Mouse (Mus musculus): ENCODE measurements around the gene Secisbp2.
"Not testable (repeated sequence)": the region's sequence is repeated elsewhere in the genome, so short reads cannot be mapped to it uniquely, and the experiment has no call there.

Secisbp2 gene

DNA sequence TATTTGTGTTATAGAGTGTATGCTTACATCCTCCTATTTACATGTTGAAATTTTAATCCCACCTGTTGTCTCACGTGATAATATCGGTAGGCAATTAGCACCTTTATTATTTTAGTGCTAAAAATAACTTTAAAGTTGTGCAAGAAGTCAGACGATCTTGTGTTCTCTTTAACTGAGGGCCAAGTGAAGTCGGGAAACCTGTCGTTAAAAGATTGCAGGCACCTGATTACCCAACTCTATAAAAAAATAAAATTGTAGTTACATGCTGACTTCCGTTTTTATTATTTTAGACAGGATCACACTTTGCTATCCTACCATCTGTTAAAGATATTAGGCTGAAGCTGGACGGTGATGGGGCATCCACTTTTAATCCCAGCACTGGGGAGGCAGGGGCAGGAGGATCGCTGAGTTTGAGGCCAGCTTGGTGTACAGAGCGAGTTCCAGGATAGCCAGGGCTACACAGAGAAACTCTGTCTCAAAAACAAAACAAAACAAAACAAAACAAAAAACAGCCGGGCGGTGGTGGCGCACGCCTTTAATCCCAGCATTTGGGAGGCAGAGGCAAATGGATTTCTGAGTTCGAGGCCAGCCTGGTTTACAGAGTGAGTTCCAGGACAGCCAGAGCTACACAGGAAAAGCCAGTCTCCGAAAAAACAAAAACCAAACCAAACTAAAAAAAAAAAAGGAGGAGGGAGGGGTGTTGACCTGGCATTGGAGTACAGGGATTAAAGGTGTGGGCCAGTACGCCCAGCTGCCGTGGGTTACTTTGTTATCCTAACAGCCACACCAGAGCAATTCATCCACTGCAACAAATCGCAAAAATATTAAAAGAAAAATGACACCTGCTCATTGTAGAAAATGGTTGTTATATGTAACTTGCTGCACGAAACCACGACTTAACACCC is 7.3 kb upstream of the Secisbp2 start:
- DNase-seq (ENCODE audit: low spot score in 2 of 2), result no peak

DNA sequence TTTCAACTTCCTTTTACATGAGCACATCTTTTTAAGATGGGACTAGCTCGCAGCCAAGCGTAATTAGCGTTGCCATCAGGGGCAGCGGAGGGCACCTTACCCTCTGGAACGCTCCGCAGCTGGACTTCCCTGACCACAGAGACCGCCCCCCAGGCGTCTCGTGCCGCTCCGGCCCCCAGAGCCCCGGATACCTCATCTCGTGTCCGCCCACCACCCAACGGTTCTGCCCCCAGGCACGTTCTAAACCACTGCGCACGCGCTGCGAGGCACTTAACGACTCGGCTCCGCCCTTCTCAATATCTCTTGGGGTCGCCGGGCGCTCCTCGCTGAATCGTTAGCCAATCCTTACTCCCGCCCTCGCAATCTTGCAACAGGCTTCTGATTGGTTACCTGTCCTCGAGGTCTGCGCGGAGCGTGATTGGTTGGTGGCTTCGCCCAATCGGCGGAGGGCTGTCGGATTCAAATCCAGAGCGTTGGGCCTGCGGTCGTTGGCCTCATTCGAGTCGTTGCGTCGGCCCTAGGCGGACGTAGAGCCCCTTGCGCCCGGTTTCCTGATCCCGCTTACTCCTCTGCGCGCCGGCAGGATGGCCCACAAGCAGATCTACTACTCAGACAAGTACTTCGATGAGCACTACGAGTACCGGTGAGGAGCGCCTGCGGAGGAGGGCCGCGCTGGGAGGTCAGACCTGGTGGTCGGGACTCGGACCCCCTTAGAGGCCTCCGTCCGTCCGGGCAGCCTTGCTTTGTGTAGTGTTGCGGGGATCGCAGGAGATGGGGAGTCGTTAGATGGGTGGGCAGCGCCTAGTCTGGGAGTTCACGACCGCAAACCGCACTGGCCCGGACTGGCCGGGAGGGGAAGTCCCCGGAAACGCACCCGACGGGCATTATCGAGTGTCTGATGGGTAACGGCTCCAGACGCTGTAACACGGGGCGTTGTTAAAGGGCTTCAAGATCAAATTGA is 6.4 kb upstream of the Secisbp2 start, which contains the start of gene Cks2:
TSS of gene Cks2 (plus strand) at position 404 of the 961 bp plus-strand sequence.
- DNase-seq (ENCODE audit: low spot score in 2 of 2), result peak; percentile 98 to 99

GRCm38 (mm10) chr13:51645872-51646271 is 5.6 kb upstream of the Secisbp2 start:
- DNase-seq (ENCODE audit: low spot score in 2 of 2), result no peak

- no peak for DNase-seq (ENCODE audit: low spot score in 2 of 2)
These were observed 5.0 kb upstream of the Secisbp2 start for GRCm38 (mm10) chr13:51646362-51647027.

DNA sequence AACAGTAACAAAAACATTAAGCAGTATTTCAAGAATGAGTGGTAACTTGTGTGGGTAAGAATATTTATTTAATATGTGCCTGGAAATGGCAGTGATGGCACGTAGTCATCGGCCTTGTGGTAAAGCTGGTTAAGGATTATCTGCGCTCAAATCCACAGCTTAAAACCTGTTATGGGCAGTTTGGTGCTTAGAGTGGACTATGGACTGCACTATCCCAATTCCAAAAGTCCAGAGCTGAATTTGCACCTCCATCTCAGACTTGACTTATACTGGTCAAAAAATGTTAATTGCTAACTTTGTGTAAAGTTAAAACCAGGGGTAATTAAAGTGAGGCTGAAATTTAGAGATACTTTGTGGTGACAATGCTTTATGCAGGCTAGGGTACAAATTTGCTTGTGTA is 3.7 kb upstream of the Secisbp2 start:
- no peak for DNase-seq (ENCODE audit: low spot score in 2 of 2)

GRCm38 (mm10) chr13:51648237-51648636 is 3.3 kb upstream of the Secisbp2 start:
- no peak for DNase-seq (ENCODE audit: low spot score in 2 of 2)

DNA sequence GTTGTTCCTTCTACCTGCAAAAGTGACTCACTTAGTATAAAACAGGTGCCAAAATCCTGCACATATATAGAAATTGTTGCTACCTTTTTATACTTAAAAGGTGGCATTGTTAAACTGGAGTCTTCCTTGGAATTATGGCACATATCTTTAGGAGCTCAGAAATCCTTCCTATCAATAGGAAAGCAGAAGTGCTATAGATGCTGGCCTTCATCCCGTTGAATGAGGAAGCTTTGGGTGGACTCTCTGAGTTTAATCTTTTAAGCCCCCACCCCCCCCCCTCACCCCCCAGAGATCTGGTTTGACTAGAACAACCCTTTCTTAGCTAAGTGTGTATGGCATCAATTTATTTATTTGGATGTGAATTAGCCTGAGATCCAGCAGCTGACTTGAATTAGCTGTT is 1.8 kb upstream of the Secisbp2 start:
- DNase-seq (ENCODE audit: low spot score in 2 of 2), result no peak

DNA sequence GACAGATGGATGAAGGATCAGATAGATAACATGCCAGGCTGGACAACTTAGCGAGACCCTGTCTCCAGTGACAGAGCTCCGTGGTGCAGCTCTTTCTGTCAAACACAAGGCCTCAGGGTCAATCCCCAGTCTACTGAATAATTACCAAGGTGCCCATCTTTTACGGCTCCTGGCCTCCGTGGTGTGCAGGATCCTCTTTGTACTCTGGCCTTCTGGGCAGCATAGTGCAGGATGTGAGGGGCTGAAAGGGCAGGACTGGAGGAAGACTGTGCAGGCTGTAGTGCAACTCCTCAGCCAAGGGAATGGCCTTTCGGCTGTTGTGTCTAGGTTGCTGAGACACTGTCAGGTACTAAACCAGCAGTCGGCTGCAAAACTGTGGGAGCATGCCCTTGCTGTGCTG is 1.7 kb downstream of the Secisbp2 start:
- DNase-seq (ENCODE audit: low spot score in 2 of 2), result no peak

GRCm38 (mm10) chr13:51653961-51654360 is 2.5 kb downstream of the Secisbp2 start:
- DNase-seq (ENCODE audit: low spot score in 2 of 2), result no peak

- no peak for DNase-seq (ENCODE audit: low spot score in 2 of 2)
These were observed 5.2 kb downstream of the Secisbp2 start for GRCm38 (mm10) chr13:51656516-51657235.

- no peak for DNase-seq (ENCODE audit: low spot score in 2 of 2)
These were observed 6.6 kb downstream of the Secisbp2 start for GRCm38 (mm10) chr13:51658094-51658493.

DNA sequence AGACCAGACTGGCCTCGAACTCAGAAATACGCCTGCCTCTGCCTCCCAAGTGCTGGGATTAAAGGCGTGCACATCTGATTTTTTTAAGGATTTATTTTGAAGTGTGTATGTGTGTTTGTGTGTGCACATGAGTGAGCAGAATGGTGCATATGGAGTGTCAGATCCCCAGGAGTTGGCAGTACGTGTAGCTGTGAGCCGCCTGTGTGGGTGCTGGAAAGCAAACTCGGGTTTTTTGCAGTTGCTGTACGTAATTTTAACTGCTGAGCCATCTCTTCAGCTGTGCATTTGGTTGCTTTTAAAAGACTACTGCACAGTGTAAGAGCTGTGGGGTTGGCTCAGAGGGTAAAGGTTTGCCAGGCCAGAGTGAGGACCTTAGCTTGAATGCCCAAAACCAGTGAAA is 8.1 kb downstream of the Secisbp2 start:
- DNase-seq (ENCODE audit: low spot score in 2 of 2), result no peak

- DNase-seq (ENCODE audit: low spot score in 2 of 2), result no peak
These were observed 12.1 kb downstream of the Secisbp2 start for GRCm38 (mm10) chr13:51663561-51663960.

DNA sequence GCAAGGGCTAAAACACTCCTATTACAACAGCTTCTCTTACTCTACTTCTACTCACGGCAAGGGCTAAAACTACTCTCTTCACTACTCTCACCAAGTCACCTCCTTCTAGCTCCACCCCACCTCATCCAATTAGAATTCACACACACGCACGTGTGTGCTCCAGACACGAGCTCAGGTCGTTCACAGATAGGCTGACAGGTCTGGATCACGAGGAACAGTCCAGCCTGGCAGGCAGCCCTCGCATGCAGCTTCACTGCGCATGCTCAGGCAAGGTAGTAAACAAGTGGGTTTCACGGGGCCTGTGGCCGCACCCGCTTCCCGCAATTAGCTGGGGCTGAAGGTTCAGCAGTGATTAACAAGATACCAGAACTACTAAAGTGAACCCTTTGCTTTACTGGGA is 16.7 kb downstream of the Secisbp2 start:
- not testable (repeated sequence) for DNase-seq (ENCODE audit: low spot score in 2 of 2)

- no peak for DNase-seq (ENCODE audit: low spot score in 2 of 2)
These were observed 25.1 kb downstream of the Secisbp2 start for GRCm38 (mm10) chr13:51676641-51677040.

- no peak for DNase-seq (ENCODE audit: low spot score in 2 of 2)
These were observed 25.5 kb downstream of the Secisbp2 start for GRCm38 (mm10) chr13:51677041-51677440.

DNA sequence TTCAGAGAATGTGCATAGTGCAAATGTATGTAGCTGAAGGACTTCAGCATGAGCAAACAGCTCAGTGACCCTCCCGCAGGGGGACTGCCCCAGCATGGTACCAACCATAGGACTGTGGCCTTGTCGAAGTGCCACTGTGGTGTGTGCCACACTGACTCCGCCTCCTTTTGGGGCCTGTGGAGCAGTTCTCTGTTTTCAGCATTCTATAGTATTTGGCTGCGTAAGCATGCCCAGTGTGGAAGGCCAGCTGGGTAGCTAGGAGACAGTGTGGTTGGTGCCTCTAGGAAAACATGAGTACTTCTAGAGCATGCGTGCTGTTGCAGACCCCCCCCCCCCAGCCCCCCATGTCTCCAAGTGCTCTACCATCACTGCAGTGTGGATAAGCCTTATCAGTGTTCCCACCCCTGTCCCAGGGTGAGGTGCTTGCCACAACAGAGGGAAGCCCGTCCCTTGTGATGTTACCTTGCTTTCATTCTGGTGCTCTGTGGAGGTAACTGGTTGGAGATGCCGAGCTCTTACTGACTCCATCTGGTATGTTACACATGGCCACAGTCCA is 26.2 kb downstream of the Secisbp2 start:
- DNase-seq (ENCODE audit: low spot score in 2 of 2), result no peak

DNA sequence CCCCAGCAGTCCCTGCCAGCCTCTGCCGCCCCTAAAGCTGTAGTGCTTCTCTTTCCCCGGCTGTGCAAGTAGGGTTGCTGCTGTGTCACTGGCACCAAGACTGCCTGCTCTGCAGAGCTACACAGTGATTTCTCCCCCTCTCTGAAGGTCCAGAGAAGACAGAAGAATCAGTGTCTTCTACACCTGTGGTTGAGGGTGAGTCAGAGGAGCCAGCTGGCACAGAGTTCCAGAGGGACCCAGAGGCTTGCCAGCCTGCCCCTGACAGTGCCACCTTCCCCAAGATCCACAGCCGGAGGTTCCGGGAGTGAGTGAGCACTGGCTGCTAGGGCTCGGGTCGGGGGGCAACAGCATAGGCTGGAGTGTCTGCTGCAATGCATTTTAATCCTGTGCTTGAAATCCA is 27.2 kb downstream of the Secisbp2 start:
- DNase-seq (ENCODE audit: low spot score in 2 of 2), result no peak

DNA sequence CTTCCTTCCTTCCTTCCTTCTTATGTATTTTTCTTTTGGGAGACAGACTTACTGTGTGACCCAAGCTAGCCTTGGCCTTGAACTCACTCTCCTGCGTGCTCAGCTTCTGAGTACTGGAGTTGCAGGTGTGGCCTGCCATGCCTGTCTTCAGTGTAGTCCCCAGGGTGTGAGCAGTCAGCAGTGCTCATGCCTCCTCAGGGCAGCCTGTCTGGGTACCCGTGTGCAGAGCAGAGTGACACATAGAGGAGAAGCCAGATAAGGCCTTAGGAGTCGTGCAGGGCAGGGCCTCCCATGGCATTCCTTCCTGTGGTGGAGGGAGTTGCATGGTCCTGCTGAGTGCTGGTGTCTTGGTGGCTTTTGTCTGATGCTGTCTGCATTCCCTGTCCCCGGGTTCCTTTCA is 27.8 kb downstream of the Secisbp2 start:
- DNase-seq (ENCODE audit: low spot score in 2 of 2), result no peak

DNA sequence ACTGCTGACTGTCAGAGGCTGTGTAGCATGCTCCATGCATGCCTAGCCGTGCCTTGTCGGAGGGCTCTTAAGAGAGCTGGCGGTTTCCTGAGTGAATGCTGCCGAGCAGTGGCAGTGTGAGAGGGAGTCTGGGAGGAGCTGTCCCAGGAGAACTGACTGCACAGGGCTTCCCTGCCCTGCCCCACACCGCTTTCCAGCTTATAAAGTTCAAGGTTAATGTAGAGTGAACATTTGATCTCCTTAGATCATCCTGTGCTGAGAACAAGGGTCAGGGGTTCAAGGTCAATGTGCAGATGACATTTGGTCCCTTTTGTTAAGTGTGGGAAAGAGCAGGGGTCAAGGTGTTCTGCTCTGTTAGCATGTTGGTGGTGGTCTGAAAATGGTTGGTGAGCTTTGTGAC is 29.6 kb downstream of the Secisbp2 start:
- DNase-seq (ENCODE audit: low spot score in 2 of 2), result no peak

DNA sequence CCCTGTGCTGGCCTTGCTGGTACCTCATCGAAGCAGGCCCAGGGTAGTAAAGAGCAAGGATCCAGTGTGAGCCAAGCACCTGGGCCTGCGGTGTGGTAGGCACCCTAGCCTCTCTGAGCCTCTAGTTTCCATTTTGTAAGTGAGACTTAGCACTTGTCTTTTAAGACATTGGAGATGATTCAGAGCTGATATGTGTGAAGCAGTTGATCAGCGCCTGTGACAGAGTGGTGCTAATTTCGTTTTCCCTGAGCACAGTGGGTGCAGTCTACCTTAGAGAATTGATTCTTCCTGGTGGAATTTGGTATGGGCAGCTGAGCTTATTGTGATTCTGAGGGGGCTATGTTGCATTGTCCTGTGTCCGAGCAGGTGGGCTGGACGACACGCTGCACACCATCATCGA is 30.1 kb downstream of the Secisbp2 start:
- DNase-seq (ENCODE audit: low spot score in 2 of 2), result no peak

Data from right cerebral cortex, postnatal 36 days (tissue).